Mouse (Mus musculus) right cerebral cortex, postnatal 4 days (tissue): ENCODE results near the gene Art3.

Source experiments
- DNase-seq: peaks from one replicate; pipeline ENCODE4 v3.0.0-alpha.2; 2022

Gene Art3

DNA sequence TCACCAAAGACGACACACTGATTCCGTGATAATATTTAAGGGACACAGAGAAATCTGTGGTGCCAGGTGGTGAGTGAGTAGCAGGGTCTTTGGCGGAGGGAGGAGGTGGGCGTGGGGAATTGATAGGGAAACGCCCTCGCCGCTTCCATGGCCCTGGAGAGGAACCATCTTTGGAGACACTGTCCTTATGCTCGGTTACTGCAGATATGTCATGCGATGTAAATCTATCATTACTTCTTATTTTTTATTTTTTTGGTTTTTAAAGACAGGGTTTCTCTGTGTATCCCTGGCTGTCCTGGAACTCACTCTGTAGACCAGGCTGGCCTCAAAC, 50.7 kb downstream of the Art3 start:
- no peak for DNase-seq

DNA sequence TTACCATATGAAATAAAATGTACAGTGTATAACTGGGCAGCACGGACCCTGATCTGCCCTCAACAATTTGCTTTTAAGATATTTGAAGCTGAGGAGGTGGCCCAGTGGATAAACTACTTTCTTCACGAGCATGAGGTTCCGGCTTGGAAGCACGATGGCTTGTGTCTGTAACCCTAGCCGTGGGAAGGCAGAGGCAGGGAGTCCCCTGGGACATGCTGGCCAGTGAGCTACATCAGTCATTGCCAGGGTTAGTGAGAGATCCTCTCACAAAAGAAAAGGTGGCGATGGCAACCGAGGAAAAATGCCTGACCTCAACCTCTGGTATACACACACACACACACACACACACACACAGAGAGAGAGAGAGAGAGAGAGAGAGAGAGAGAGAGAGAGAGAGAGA, 52.1 kb downstream of the Art3 start:
- no peak for DNase-seq

DNA sequence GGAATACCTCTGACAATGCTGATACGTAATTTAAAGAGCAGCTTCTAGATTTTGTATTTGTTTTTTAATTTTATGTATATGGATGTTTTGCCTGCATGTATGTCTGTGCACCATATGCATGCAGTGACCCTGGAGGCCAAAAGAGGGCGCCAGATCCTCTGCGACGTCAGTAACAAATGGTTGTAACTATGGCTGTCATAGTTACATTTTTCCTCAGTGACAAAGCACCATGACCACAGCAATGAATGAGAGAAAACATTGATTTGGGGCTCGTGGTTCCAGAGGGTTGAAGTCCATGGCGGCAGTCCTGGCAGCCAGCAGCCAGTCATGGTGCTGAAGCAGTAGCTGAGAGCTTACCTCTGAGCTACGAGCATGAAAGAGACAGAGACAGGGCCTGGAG, 53.2 kb downstream of the Art3 start:
- DNase-seq: peak; percentile 34

DNA sequence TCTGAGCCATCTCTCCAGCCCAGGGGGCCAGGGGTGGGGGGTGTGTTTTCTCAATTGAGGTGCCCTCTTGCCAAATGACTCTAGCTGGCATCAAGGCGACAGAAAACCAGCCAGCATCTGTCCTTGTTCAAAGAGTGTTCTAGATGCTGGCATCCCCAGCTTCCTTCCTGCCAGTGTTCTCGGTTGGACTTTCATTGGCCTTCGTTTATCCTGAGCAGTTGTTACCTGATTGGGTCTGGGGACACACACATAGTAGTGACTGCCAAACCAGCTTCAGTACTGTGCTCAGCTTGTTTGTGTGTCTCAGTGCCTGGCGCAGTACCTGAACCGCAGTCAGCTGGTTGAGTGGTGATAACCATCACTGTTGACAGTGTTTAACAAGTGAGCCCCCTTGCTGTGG, 54.5 kb downstream of the Art3 start:
- no peak for DNase-seq

DNA sequence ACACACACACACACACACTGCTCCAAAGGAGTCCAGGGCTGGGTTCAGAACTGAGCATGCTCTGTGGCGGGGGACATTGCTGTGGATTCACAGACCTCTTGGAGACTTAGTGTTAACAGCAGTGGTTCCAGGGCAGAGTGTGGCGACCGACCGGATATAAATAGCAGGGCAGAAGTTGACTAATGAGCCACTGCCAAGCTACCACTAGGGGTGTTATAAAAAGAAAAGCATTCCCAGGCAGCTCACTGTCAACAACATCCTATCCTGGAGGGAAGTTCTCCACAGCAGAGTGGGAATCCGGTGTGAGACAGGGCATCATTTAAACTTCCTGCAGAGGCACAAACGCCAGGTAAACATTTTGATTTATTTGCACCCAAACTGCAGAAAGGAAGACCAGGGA, 55.0 kb downstream of the Art3 start:
- DNase-seq: no peak

DNA sequence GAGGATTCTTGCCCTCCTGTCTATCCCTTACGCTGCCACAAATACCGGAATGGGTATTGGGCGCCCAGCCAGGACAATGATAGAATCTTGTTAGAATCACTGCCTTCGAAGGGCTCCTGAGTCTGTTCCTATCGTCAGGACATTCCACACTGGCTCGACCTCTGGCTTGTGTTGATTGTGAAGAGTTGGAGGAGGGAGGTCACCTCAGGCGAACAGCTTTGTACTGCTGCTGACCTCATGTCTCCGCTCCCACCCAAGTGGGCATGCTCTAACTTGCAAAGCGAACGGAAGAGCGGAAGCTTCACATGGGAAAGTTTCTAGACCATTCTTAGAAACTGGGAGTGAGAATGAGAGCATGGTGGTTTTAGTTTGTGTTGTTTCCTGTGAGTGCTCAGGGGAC, 55.8 kb downstream of the Art3 start:
- no peak for DNase-seq

DNA sequence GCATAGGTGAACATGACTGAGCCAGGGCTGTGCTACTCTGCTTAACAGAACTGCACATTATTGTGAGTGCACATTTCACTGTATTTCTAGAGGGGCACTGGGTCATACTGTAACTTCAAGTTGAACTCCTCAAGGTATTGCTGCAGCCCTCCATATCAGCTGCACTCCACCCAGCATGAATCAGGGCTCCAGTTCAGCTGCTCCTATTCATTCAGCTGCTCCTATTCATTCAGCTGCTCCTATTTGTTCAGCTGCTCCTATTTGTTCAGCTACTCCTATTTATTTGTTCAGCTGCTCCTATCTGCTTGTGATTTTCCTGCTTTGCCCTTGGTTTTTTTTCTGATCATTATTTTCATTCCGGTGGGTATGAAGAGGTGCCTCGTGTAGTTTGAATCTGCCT, 58.4 kb downstream of the Art3 start:
- no peak for DNase-seq

DNA sequence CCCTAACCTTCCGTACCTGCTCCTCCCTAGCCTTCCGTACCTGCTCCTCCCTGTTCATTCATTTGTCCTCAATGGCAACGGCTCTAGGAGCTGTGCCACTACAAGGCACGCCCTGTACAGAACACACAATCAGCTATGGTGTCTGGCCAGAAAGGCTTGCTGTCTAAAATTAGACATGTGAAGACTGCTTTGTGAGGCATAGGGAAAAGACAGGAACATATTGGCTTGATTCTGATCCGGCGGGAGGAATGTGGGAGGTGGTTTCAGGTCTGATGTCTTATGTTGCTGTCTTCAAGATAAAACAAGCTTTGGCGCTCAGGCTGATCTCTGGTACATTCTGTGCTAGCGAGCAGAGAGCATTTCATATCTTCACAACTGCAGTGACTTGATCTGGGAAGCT, 59.0 kb downstream of the Art3 start:
- no peak for DNase-seq

DNA sequence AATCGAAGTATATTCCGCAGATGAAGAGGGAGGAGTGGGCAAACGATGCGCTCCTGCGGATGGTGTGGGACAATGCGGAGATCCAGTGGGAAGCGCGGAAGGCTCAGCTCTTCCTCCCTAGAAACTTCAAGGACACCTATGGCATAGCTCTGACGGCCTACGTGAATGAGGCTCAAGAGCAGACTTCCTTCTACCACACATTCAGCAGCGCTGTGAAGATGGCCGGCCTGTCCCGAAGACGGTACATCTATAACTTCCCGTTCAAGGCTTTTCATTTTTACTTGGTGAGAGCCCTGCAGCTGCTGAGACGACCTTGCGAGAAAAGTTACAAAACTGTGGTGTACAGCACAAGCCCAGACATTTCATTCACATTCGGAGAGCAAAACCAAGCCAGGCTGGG, 60.9 kb downstream of the Art3 start:
- DNase-seq: no peak

DNA sequence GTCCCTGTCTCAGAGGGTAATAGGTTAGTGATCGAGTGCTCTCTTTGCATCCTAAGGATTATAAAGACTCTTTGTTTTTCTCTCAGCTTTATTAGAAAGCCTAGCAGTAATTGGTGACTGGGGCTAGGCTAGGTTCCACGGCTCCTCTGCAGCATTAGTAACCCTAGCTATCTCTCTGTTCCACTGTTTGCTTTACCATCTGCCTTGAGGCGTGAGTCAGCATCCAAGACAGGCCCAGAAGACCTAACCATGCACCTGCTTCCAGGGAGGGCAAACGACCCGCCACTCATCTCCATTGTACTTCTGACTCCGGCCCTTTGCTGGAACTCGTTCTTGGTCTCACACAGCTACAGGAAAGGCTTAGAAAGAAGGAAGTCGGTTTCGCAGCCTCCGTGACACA, 62.2 kb downstream of the Art3 start:
- DNase-seq: no peak

DNA sequence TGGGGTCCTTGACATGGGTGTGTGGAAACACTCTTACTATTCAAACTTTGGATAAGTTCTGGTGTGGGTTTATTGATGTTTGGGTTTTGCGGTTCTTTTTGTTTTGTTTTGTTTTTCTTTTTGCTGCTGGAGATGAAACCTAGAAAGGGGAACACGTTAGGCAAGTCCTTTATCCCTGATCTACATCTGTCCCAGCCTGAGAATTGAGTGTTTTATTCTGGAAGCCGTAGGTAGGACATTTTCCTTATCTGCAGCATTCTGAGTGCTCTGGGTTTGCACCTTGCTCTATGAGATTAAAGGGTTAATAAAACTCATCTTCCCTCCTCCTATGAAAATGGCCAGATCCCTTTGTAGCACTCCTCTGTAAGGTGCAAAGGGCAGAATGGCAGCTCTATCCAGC, 64.1 kb downstream of the Art3 start:
- no peak for DNase-seq

DNA sequence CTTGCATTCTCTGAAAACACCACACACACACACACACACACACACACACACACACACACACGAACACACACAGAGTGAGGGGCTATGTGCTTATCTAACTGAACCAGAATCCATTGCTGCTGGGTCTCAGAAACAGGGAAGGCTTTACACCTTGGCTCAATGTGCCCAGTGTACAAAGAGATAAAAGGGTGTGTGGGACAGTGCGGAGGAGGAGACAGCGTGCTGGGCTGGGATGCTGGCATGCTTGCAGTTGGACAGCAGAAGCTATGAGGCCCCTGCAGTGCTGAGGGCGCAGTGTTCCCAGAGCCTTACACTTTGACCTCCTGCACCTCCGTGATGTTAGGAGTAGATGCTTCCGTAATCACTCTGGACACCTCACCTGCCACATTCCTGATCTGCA, 64.8 kb downstream of the Art3 start:
- DNase-seq: no peak

DNA sequence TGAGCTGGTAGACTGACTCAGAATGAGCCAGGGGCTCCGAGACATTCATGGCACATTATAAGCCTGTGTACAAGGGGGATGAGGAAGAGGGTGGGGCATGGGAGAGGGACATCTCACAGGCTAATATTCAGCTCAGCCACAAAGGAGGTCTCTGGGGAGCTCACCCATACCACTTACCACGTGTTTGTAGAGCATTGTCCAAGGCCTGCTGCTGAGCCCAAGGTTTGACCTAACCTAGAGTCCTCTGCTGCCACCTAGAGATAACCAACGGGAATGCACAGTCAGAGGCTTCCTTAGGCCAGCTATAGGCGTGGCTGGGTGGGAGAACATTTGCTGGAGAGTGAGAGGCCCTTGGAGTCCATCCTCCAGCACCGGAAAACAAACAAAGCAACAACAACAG, 66.5 kb downstream of the Art3 start:
- DNase-seq: peak; percentile 67

DNA sequence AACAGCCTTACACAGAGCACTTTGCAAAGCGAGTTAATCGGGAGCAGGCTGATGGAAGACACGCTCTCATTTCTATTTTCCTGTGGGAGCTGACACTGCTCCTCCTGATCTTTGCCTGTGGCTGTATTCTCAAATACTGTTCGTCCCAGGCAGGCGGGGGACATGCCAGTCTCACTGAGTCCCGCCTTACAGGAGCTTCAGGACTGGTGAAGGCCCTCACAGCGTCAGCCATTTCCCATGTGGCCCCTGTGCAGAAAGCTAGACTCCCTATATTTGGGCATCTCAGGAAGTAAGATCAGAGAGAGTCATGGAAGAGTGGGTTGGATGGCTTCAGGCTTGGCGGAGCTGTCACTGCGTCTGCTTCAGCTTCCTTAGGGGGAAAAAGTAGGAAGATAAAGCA, 71.2 kb downstream of the Art3 start:
- no peak for DNase-seq

DNA sequence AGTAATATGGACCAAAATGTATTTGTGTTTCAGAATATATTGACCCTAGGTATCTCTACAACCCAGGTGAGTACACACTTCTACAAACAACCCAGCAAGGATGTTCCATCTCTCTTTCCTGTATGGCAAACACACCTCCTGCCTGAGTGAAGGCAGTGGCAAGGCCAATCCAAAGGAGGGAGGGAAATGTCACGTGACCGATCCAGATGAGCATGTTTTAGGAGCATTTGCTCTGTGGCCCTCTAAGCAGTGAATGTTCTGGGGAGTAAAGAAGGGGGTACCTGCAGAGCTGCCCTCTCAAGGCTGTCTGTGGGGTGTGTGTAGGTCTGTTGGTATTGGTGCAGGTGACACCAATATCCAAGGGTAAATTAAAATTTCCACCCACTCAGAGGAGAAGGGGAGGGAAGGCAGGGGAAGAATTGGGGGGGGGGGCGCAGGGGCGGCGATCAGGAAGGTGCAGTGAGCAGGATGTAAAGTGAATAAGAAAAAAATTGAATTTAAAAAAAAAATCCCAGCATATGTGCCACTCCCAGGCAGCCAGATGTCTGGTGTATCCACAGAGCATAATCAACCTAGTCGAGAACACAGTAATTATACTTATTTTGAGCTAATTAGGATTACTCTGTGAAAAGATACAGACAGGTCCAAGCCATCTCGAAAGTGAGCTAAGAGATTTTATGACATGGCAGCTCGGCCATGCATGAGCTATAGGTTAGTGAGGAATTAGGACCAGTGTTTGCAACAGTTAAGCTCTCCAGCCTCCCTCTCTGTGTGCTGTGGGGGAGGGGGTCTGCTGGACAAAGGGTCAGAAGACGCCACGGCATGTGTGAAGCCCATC, 72.2 kb downstream of the Art3 start:
- DNase-seq: no peak

DNA sequence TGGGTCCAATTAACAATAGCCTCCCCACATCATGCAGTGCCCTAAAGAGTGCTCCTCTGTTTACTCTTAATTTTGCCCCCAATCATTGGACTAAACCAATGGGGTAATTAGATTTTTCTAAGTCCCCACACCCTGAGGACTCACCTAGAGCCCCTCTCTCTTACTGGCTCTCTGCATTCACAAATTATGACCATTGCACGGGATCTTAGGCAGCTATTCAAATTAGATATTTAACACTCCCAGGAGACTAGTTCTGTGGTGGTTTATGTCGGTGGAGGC, 72.7 kb downstream of the Art3 start:
- no peak for DNase-seq

DNA sequence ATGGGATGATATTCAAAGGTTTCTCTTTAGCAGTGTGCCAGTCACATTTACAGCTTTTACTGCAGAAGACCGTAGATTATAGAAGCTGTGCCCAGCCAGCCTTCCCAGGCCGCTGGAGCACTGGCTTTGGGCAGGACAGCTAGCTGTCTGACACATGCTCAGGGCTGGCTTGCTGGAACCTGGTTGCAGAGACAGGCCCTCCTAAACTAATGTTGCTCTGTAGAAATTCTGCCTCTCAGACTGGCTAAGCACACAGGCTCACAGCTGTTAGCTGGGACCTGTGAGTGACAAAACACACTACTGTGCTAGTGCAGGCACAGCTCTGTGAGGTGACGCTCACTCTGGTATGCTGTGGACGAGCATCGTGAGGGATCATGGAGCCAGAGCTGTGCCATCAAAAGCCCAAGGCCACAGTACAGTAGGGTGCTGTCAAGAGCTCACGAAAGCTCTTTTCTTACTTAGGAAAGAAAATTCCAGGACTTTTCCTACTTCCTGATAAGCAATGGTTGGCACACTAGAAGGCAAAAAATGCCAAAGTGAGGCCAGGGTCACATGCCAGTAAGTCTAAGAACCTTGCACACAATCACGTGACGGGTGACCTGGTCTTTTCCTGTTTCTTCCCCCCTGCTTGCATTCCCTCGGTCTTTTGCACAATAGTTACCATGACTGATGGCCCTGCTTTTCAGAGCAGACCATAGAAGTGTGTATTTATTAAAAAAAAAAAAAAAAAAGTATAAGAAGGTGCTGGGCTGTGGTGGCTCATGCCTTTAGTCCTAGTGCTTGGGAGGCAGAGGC, 77.9 kb downstream of the Art3 start:
- no peak for DNase-seq

DNA sequence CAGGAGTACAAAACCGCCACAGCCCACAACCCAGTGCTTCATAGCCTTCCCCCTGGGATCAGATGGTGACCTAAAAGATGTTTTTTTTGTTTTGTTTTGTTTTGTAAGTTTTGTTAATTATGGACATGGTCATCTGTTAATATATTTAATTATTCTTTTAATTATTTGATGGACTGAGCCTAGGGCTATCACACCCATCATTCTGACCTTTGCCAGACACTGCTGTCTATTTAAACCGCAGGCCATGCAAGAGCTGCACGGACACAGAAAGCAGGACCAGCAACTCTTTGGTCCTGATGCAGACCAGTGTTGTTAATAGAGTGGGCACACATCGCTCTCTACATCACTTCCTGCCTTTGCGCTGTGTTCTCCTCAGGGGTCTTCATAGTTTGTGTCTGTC, 78.9 kb downstream of the Art3 start:
- no peak for DNase-seq

DNA sequence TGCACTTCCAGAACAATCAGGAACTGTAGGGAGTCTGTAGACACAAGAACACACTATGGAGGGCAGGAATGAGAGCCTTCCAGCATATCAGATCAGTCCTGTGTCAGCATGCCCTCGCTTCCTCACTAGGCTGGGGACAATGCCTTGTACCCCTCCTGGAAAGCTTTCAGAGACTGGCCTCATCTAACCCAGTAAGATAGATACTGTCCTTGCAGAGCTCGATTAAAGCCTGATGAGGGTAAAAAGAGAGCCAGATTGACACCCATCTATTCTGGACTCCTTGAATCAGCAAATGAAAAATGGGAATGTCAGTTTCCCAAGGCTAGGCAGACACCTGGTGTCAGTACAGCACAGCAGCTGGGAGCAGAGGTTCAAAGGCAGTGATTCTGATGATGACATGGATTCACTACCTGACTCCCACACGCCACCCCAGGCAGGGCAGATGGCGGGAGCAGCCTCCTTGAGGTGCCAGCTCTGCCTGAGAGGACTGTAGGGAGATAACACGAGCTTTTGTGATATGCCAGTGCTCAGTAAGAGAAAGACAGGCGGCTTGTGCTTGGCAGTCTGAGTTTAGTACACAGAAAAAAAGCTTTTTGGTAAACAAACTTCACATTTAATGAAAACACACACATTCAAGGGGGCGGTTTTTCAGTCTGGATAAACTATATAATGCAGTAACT, 80.0 kb downstream of the Art3 start:
- DNase-seq: no peak

DNA sequence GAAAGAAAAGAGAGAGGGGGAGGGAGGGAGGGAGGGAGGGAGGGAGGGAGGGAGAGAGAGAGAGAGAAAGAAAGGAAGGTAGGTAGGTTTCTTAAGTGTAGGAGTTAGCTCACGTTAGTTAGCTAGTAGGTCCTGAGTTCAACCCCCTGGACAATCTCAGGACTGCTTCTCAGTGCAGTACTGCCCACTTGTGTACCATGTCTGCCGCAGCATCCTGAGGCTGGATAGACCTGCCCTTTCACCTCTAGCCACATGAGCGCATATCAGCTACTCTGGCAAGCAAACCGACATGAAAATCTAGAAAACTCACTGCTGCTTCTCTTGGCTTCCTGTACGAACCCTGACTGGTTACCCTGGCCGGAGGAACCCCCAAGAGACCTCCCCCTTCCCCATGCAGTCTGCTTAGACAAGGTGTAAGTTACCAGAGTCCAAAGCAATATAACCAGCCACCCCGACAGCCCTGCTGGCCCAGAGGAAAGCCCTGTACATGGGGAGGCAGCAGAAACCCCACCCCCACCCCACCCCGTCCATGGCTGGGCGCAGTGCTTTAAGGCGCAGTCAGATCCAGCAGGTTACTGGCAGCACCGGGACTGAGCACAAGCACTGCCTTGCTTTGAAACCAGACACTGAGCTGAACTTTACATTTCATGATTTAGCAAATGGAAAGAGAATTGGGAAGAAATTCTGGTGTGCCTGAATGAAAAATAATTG, 81.8 kb downstream of the Art3 start:
- no peak for DNase-seq

DNA sequence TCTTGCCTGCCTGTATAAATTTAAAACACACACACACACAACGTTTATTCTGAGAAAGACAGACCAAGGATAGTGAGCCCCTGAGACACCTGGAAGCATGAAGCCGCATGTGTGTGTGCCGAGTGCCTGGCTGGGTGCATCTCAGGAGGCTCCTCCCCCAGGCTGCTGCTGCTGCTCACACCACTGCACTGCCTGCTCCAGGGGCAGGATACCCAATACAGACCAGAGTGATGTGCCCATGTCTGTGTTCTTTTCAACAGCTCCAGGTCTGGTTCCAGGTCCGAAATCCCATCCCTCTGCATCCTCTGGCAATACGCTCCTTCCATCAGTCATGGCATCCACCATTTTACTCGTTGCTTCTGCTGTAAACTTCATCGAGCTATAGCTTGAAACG, 82.4 kb downstream of the Art3 start:
- no peak for DNase-seq

DNA sequence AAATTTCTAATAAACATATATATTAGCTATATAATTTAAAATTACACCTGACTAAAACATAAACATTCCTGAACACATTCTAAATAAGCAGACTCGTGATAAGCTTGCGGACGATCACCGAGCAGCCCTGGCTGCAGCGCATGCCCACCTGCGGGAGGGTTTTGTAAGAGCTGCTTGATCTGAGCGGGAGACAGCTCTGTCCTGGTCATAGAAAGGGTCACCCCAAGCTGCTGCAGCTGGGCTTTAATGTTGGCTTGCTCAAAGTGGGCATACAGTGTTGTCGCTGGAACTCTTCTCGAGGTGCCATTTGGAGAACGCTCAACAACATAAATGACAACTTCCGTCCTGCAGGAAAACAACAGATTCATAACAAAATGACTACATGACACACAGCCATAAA, 92.5 kb downstream of the Art3 start:
- no peak for DNase-seq

DNA sequence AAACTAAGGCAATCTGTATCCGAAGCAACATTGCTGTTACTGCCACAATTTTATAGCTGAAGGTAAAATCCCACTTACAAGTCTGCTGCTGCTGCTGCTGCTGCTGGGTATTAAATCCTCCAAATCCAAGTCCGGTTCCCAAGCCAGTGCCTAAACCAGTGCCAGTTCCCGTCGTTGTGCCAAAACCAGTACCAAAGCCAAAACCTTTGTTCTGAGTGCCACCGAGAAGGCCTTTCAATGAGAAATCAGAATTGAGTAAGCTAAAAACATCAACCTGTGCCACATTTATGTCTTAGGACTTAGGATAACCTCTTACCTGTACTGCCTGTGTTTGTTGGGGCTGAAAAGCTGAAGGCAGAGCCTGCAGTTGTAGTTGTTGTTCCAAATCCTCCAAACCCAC, 99.1 kb downstream of the Art3 start:
- no peak for DNase-seq

DNA sequence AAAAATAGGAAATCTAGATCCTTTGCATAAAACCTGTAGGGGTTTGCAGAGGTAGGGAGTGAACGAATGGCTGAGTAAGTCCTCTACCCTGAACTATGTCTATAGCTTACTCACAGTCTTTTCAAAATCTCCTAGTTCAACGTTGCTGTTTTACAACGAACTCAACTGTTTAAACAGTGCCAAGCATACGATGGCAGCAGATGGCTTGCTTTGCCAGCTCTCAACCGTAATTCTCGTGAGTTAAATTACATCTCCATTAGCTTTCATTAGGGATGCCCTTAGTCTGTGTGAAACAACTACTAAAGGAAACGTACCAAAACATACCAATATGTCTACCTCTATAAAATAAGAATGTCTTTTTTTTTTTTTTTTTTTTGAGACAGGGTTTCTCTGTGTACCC, 100.0 kb downstream of the Art3 start:
- no peak for DNase-seq
